10 mouse cellular contexts compared by ENCODE assay signal in the genomic region with DNA sequence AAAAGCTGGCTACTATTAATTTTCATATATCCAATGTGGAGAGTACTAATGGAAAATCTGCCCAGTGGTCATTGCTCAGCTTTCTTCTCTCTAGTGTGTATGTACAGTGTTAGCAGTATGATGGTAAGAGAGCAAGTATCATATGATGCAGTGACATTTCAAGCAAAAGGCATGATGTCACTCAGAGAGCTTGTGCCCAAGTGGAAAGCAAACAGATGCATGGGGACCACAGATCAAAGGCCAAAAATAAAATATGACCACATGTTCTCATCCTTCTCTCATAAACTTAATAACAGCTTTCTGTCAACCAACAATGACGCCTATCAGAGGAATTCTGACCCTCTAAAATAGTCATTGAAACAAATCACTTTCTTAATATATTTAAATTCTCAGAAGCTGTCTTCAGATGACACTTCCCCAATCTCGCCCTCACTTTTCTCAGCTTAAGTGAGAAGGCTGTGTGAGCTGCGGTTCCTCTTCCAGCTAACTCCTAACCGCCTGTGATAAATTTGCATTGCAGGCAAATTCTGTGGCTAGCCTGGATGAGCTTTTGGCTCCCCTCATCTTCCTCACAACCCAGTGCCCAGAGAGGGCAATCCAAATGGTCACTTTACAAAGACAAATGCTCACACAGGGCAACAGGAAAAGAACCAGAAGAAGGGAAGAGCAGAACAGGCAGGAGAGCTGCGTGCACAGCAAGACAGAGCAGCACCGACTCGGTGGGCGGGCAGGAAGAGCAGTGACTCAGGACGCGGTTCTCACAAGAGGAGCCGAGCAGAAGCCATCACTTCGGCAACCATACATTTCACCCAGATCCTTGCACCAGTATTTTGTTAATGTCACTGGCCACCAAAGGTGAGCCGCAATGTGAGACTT. TPM values are rescaled to one million over a fixed set of nuclear protein-coding genes. Genes with fewer than 3 reads are reported as not detected.
DNase-seq lines count a peak whose midpoint lies in the region; ATAC-seq lines count a peak whose summit lies in the region.
"Had no signal": no experiment of that assay in that cellular context is flagged by ENCODE, and none has a peak within 500 bp of the region (broad histone marks: within the 10 kb centered on the region; RNA-seq: fewer than 3 reads in every experiment).

No protein-coding gene starts in this region.

- H3K36me3 ChIP-seq in heart, embryonic 12.5 days, result peaks cover 30% of the 10 kb centered on the region
- H3K36me3 ChIP-seq in megakaryocyte, embryonic 14.5 days (replicated peaks; ENCODE audit: low read length), result peaks cover 76% of the 10 kb centered on the region

- H3K9ac ChIP-seq in heart, embryonic 12.5 days, result peak overlapping the region; percentile 28; the same call in 1 of the 2 replicates
- H3K9ac ChIP-seq: midbrain, embryonic 13.5 days had no signal

- no peak overlapping the region for H3K4me3 ChIP-seq in heart, embryonic 12.5 days
- peak overlapping the region; percentile 87 for H3K4me3 ChIP-seq in megakaryocyte, embryonic 14.5 days (replicated peaks)
- H3K4me3 ChIP-seq: midbrain, embryonic 13.5 days had no signal

- peak overlapping the region; percentile 35 for H3K27ac ChIP-seq in heart, embryonic 12.5 days (ENCODE audit: poor library complexity, severe bottlenecking)
- H3K27ac ChIP-seq: midbrain, embryonic 13.5 days had no signal

- 79% methylated on average over 13 of the region's 13 CpGs for WGBS in heart, embryonic 12.5 days

- intact Hi-C loops in heart, postnatal 25 days (cut with DNase I), result loop anchor here (5.0 kb wide), 1 partner anchor 158 kb away; a partner anchor contains a TSS

- H3K9me3 ChIP-seq in heart, embryonic 12.5 days (replicated peaks), result no peaks in the 10 kb centered on the region
- no peaks in the 10 kb centered on the region for H3K9me3 ChIP-seq in megakaryocyte, embryonic 14.5 days
- H3K9me3 ChIP-seq: G1E; midbrain, embryonic 13.5 days had no signal

- ATAC-seq in heart, embryonic 12.5 days (ENCODE audit: insufficient number of reproducible peaks, low FRiP score), result no peak
- no peak for ATAC-seq in erythroblast, adult 5-6 weeks (replicated peaks; ENCODE audit: low FRiP score, poor library complexity, severe bottlenecking)
- ATAC-seq: midbrain, embryonic 13.5 days had no signal

- no peak overlapping the region for H3K4me2 ChIP-seq in heart, embryonic 12.5 days
- H3K4me2 ChIP-seq: midbrain, embryonic 13.5 days had no signal

- H3K4me1 ChIP-seq in heart, embryonic 12.5 days (replicated peaks), result peaks cover 60% of the 10 kb centered on the region
- H3K4me1 ChIP-seq in megakaryocyte, embryonic 14.5 days, result peaks cover 91% of the 10 kb centered on the region

- H3K27me3 ChIP-seq in heart, embryonic 12.5 days (replicated peaks), result no peaks in the 10 kb centered on the region
- H3K27me3 ChIP-seq in megakaryocyte, embryonic 14.5 days (replicated peaks), result no peaks in the 10 kb centered on the region
- H3K27me3 ChIP-seq: midbrain, embryonic 13.5 days had no signal

- no peak for DNase-seq in heart, postnatal 25 days (ENCODE audit: low spot score)
- peak; percentile 53 for DNase-seq in CD4-positive, CD25-positive, alpha-beta regulatory T cell, adult 2 months (ENCODE audit: low read depth, low spot score)
- peak; percentile 56 for DNase-seq in cerebellum, adult 9-10 months
- no peak for DNase-seq in adrenal gland, postnatal 4 days (ENCODE audit: low spot score in 2 of 2)
- DNase-seq in embryo, embryonic 10 days (ENCODE audit: low spot score), result no peak

RNA-seq across cellular contexts. Expression of a gene that starts 5.2 kb away (rescaled TPM):
- polyA plus RNA-seq in heart, embryonic 12.5 days (2016; fragmentation: Nextera tagmentation; extraction: Ambion mirVana), result 26.2 and 27.4 TPM in 2 replicates
- total RNA-seq in heart, postnatal 25 days (2021), result 10 to 100 TPM; 22.4 to 26.8 TPM
- 6.2 and 25.7 TPM in 2 replicates for polyA plus RNA-seq in megakaryocyte, embryonic 14.5 days (2012; ENCODE audit: insufficient read depth, low replicate concordance)
- total RNA-seq in adrenal gland, postnatal 4 days (2021), result 10 to 100 TPM; 42.7 to 43.5 TPM
- total RNA-seq in erythroblast, adult 5-6 weeks (2015; ENCODE audit: low replicate concordance), result 18.4 and 52.8 TPM in 2 replicates
- 11.2 and 11.8 TPM in 2 replicates for total RNA-seq in erythroblast, adult 5-6 weeks (2017; ENCODE audit: low replicate concordance)

RNA-seq across cellular contexts. Expression of a gene that starts 56.1 kb away (rescaled TPM):
- 3.5 and 3.6 TPM in 2 replicates for polyA plus RNA-seq in heart, embryonic 12.5 days (2016; fragmentation: Nextera tagmentation; extraction: Ambion mirVana)
- 1 to 10 TPM; 2.7 to 3.6 TPM for total RNA-seq in heart, postnatal 25 days (2021)
- 1.4 TPM in 1 of 2 replicates, not detected in the other for polyA plus RNA-seq in megakaryocyte, embryonic 14.5 days (2012; ENCODE audit: insufficient read depth, low replicate concordance)
- 1 to 10 TPM; 6.2 to 8.3 TPM for total RNA-seq in adrenal gland, postnatal 4 days (2021)
- total RNA-seq in erythroblast, adult 5-6 weeks (2015; ENCODE audit: low replicate concordance), result 9.2 and 13.4 TPM in 2 replicates
- 3.7 and 7.5 TPM in 2 replicates for total RNA-seq in erythroblast, adult 5-6 weeks (2017; ENCODE audit: low replicate concordance)
- total RNA-seq: G1E had no signal
- polyA plus RNA-seq: G1E had no signal

Comparison
In these comparisons a context has a peak if more than half of its experiments do, and no peak if none do; other contexts are left out.
1. DNase-seq: peak in CD4-positive, CD25-positive, alpha-beta regulatory T cell, adult 2 months (single experiment) and cerebellum, adult 9-10 months (single experiment); none in heart, postnatal 25 days (single experiment), adrenal gland, postnatal 4 days (0 of 2) and embryo, embryonic 10 days (single experiment).